ENCODE assay signal across 23 mouse cellular contexts in the genomic region with DNA sequence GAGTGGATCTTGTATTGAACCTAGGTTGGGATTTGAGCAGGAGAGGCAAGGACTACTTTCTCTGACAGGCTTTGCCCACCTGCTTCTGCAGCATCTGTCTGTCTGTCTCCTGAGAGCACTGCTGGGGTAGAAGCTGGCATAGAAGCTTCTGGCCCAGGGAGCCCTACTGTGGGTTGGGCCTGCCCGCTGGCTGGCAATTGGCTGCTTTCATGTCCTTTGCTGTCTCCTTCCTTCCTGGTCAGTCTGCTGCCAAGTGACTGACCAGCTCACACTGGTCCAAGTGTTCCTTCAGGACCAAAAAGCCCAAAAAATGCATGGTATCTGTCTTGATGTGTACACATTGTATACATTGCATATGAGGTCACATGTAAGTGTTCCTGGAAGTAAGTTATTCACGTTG.
A peak's percentile ranks its signal among the peaks of the same experiment; 100 is the strongest.
DNase-seq lines count a peak whose midpoint lies in the region; ATAC-seq and TF ChIP-seq lines count a peak whose summit lies in the region.
"Had no signal": no experiment of that assay in that cellular context is flagged by ENCODE, and none has a peak within 500 bp of the region (broad histone marks: within the 10 kb centered on the region; RNA-seq: fewer than 3 reads in every experiment).

No protein-coding gene starts in this region.

- TF ChIP-seq EP300 in lung, postnatal 0 days (IDR thresholded peaks at IDR 0.05): no peak

- H3K27me3 ChIP-seq in heart, embryonic 10.5 days (ENCODE audit: insufficient read depth, poor library complexity, severe bottlenecking): no peaks in the 10 kb centered on the region
- H3K27me3 ChIP-seq in intestine, postnatal 0 days (replicated peaks; ENCODE audit: control insufficient read depth, insufficient read depth, low read length): no peaks in the 10 kb centered on the region
- H3K27me3 ChIP-seq in intestine, embryonic 15.5 days (replicated peaks): no peaks in the 10 kb centered on the region
- no peaks in the 10 kb centered on the region for H3K27me3 ChIP-seq in lung, postnatal 0 days (replicated peaks; ENCODE audit: insufficient read depth, low read length)
- H3K27me3 ChIP-seq: embryonic facial prominence, embryonic 13.5 days; forebrain, embryonic 13.5 days had no signal

- H3K4me1 ChIP-seq in heart, embryonic 10.5 days: peaks cover 42% of the 10 kb centered on the region
- H3K4me1 ChIP-seq in intestine, postnatal 0 days (replicated peaks; ENCODE audit: control insufficient read depth, insufficient read depth, low read length): no peaks in the 10 kb centered on the region
- peaks cover 9% of the 10 kb centered on the region; the same call in 1 of the 2 replicates for H3K4me1 ChIP-seq in intestine, embryonic 15.5 days (replicated peaks)
- 0 out of 2 replicates have a peak, but pooled peaks cover 4% of the 10 kb centered on the region for H3K4me1 ChIP-seq in lung, postnatal 0 days (ENCODE audit: insufficient read depth, low read depth, low read length)
- H3K4me1 ChIP-seq: forebrain, embryonic 13.5 days had no signal

- peak; percentile 38 for ATAC-seq in intestine, postnatal 0 days
- no peak for ATAC-seq in intestine, embryonic 15.5 days
- peak; percentile 36 for ATAC-seq in lung, postnatal 0 days
- ATAC-seq: CD4-positive, CD25-positive, alpha-beta regulatory T cell, adult 4 months; forebrain, embryonic 13.5 days; forebrain, postnatal 0 days; hindbrain, embryonic 16.5 days had no signal

- H3K9me3 ChIP-seq in heart, embryonic 10.5 days: no peaks in the 10 kb centered on the region
- no peaks in the 10 kb centered on the region for H3K9me3 ChIP-seq in intestine, postnatal 0 days (ENCODE audit: control insufficient read depth)
- H3K9me3 ChIP-seq in intestine, embryonic 15.5 days: no peaks in the 10 kb centered on the region
- H3K9me3 ChIP-seq in lung, postnatal 0 days (ENCODE audit: low read length): no peaks in the 10 kb centered on the region
- H3K9me3 ChIP-seq: embryonic facial prominence, embryonic 13.5 days; forebrain, embryonic 13.5 days; G1E had no signal

- peak; percentile 30 to 36 for DNase-seq in cerebellum, postnatal 25 days
- DNase-seq in cerebellum, postnatal 36 days: no peak
- no peak for DNase-seq in heart, embryonic 10.5 days (ENCODE audit: low spot score)
- no peak for DNase-seq in heart, postnatal 36 days
- DNase-seq in lung, postnatal 0 days (ENCODE audit: low spot score): no peak
- DNase-seq in lung, postnatal 25 days (ENCODE audit: low spot score): no peak
- DNase-seq: adrenal gland, adult 8-10 months; adrenal gland, postnatal 36 days; B cell, adult 2 months; cerebellum, adult 11 months; cerebellum, adult 8-10 months; cerebellum, postnatal 14 days; forebrain, postnatal 0 days; gastrocnemius, postnatal 10 days; kidney, adult 2 months had no signal

- intact Hi-C loops in heart, postnatal 36 days (cut with DNase I): no loop called here

- no peak overlapping the region for H3K4me2 ChIP-seq in intestine, postnatal 0 days (replicated peaks; ENCODE audit: low read depth)
- no peak overlapping the region for H3K4me2 ChIP-seq in intestine, embryonic 15.5 days (replicated peaks)
- no peak overlapping the region for H3K4me2 ChIP-seq in lung, postnatal 0 days (replicated peaks; ENCODE audit: low read depth, low read length)
- H3K4me2 ChIP-seq: embryonic facial prominence, embryonic 13.5 days; forebrain, embryonic 13.5 days; heart, embryonic 11.5 days had no signal

- WGBS in heart, embryonic 10.5 days: 84% methylated on average over 2 of the region's 2 CpGs
- WGBS in intestine, postnatal 0 days: 57% methylated on average over 2 of the region's 2 CpGs
- 58% methylated on average over 2 of the region's 2 CpGs for WGBS in intestine, embryonic 15.5 days
- WGBS in lung, postnatal 0 days: 48% methylated on average over 2 of the region's 2 CpGs

- H3K9ac ChIP-seq in intestine, postnatal 0 days (ENCODE audit: low read depth, low read length): no peak overlapping the region
- H3K9ac ChIP-seq in intestine, embryonic 15.5 days: no peak overlapping the region
- H3K9ac ChIP-seq in lung, postnatal 0 days (replicated peaks; ENCODE audit: low read depth): no peak overlapping the region
- H3K9ac ChIP-seq: embryonic facial prominence, embryonic 13.5 days; forebrain, embryonic 13.5 days; forebrain, postnatal 0 days had no signal

- H3K27ac ChIP-seq in heart, embryonic 10.5 days: peak overlapping the region; percentile 36; the same call in 1 of the 2 replicates
- H3K27ac ChIP-seq in intestine, postnatal 0 days (ENCODE audit: low read depth, low read length): no peak overlapping the region
- no peak overlapping the region for H3K27ac ChIP-seq in intestine, embryonic 15.5 days
- 0 out of 2 replicates have a peak overlapping the region, but pooled peaks have one; percentile 9 for H3K27ac ChIP-seq in lung, postnatal 0 days (ENCODE audit: low read length)
- H3K27ac ChIP-seq: embryonic facial prominence, embryonic 13.5 days; forebrain, embryonic 13.5 days had no signal

- H3K36me3 ChIP-seq in heart, embryonic 10.5 days: peaks cover 45% of the 10 kb centered on the region
- H3K36me3 ChIP-seq in intestine, postnatal 0 days (ENCODE audit: control insufficient read depth, insufficient read depth): peaks cover 24% of the 10 kb centered on the region; the same call in 1 of the 2 replicates
- peaks cover 5% of the 10 kb centered on the region; the same call in 1 of the 2 replicates for H3K36me3 ChIP-seq in intestine, embryonic 15.5 days
- H3K36me3 ChIP-seq in lung, postnatal 0 days (ENCODE audit: insufficient read depth, low read length): no peaks in the 10 kb centered on the region; the same call in none of the 2 replicates
- H3K36me3 ChIP-seq: G1E had no signal

- H3K4me3 ChIP-seq in heart, embryonic 10.5 days: no peak overlapping the region
- H3K4me3 ChIP-seq in intestine, postnatal 0 days (ENCODE audit: low read depth, low read length): no peak overlapping the region
- no peak overlapping the region for H3K4me3 ChIP-seq in intestine, embryonic 15.5 days (replicated peaks)
- no peak overlapping the region for H3K4me3 ChIP-seq in lung, postnatal 0 days (ENCODE audit: low read depth, low read length)
- H3K4me3 ChIP-seq: embryonic facial prominence, embryonic 13.5 days; forebrain, embryonic 13.5 days had no signal

- TF ChIP-seq CTCF in intestine, postnatal 0 days (IDR thresholded peaks at IDR 0.05; ENCODE audit: low read depth): no peak
- TF ChIP-seq CTCF in lung, postnatal 0 days (IDR thresholded peaks at IDR 0.05): no peak

Comparison
In these comparisons a context has a peak if more than half of its experiments do, and no peak if none do; other contexts are left out.
1. DNase-seq: peak in cerebellum, postnatal 25 days (2 of 2); none in cerebellum, postnatal 36 days (0 of 2), heart, embryonic 10.5 days (single experiment), heart, postnatal 36 days (0 of 2), lung, postnatal 0 days (single experiment) and lung, postnatal 25 days (single experiment).
2. H3K27ac ChIP-seq: peak in heart, embryonic 10.5 days (single experiment) and lung, postnatal 0 days (single experiment); none in intestine, postnatal 0 days (single experiment) and intestine, embryonic 15.5 days (single experiment).